Mouse (Mus musculus): Measurements from ENCODE around the gene Six2. TPM values are rescaled to one million over a fixed set of nuclear protein-coding genes. Genes with fewer than 3 reads are reported as not detected.

Gene Six2
- total RNA-seq, 2 experiments from 2014 or later = not detected

DNA sequence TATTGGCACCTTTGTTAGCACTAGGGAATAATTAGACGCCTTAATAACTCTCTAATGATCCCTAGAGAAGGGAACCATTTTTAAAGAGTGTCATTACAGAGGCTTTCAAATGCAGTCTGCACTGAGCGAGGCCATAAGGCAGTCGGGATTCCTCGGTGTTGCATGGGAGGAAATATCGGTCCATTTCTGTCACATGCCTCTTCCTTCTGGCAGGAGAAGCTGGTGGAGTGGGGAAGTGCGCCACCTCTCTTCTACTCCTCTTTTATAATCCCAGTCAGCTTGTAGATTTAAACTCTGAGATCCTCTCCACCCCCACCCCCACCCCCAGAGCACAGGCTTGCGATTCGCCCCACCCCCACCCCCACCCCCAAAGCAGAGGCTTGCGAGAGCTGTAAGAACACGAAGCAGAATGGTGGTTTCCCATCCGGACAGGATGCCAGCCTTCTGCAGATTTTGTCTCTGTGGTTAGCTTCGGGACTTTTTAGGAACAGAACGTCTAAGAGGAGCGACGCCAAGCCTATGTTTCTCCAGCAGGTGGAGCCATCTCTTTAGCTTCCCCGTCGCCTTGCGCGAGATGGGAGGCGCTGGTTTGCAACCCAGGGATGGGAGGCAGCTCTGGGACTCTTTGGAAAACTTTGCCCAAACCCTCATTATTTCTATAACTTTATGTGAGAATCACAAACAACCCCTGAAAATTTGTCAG is 23.3 kb downstream of the Six2 start:
- peak; percentile 54 to 66 for DNase-seq (ENCODE audit: low spot score in 2 of 2)

DNA sequence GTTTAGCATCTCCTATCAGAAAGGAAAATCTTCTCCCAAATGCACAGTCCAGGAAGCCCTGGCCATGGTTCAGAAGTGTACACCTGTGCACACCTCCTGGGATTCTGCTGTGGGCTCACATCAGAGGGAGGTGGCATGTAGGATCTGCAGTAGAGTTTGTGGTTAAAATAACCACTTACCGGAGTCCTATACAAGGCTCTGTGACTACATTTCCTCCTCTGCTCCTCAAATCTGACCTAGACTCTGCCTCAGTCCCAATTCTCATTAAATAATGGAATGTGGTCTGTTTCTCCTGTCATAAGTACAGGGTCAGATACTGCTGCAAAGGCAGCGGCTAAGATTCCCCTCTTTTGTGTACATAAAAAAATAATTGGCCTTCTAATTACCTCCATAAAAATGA is 23.9 kb downstream of the Six2 start:
- no peak for DNase-seq (ENCODE audit: low spot score in 2 of 2)

DNA sequence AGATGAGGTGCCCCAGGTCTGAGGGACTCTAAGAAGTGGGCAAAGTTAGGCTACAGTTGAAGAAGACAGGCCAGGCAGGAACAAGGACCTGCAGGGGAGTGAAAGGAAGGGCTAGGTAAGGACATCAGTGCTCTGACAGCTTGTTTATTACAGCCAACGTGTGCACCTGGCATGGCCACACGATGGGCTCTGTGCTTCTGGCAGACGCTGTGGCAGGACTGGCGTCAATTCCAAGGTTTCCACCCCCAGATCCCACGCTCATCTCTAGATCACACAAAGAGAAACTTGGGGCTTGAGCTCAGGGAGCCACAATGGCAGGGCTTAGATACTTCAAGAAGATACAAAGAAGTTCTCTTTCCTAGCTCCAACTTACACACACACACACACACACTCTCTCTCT is 26.6 kb downstream of the Six2 start:
- DNase-seq (ENCODE audit: low spot score in 2 of 2) = no peak

DNA sequence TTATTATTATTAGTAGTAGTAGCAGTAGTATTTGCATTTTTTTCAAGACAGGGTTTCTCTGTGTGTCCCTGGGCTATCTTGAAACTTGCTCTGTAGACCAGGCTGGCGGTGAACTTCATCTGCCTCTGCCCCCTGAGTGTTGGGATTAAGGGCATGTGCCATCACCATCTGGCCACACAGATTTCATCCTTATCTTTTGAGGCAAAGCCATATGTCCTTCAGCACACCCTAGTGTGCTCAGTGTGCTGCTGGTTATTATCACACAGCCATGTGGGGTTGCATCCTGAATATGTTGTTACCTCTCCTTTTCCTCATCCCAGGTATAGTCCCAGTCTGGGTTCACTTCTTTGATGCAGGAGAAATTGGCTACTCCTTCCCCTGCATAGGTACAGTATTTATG is 28.1 kb downstream of the Six2 start:
- DNase-seq (ENCODE audit: low spot score in 2 of 2) = no peak

DNA sequence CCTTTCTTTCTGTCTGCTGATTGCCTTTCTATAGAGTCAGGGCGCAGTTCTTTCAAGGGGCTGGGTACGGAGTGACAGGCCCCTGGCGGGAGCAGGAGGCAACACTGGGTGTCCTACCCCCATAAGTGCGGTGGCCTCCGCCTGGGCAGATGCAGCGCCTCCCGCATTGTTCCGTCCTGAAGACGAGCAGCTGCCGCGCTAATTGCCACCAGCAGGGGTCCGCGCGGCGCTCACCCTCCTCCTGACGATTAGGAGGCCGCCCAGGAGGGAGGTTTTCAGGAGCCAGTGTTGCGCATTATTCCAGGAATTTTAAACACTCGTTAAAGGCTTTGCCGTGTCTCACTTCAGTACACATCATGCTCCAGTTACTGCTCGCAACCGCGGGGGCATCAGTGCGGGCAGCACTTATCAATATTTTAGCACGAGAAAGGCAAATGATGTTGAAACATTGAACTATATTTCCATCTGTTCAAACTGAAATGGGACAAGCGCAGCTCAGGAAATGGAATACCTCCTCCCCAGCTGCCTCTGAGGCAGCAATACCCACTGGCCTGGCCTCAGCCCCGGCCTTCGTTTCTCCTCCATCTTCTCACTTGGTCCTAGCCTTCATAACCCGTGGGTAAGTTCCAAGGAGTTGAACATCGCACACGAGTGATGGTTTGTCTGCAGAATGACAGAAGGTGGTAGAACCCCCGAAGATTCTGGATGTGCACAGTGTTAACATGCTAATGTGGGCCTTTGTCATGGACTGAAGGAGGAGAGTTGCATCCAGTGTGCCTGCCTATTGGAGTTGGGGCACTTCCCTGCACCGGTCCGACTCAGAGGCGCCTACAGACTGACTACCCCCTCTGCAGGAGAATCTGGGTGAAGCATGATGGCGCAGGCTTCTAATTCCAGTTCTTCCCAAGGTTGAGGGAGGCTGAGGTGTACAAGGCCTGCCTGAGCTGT is 42.1 kb downstream of the Six2 start:
- DNase-seq (ENCODE audit: low spot score in 2 of 2) = peak; percentile 37 to 43

DNA sequence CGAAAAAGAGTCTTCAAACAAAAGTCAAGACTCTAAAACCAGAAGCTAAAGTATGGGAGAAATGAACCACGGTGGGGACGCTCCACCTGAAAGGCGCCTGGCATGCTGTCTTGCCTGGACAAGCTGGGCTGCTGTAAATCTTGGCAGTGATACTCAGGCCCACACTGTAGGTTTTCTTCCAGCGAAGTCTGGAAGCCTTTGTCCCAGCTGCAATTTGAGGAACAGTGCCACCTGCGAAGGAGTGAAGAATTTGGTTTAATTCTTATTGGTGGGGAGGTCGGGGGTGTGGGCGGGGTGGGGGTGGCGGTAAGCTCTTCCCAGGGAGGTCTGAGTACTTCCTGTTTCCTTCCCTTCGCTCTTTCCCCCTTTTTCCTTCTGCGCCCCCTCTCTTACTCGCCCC is 42.8 kb downstream of the Six2 start:
- DNase-seq (ENCODE audit: low spot score in 2 of 2) = no peak

DNA sequence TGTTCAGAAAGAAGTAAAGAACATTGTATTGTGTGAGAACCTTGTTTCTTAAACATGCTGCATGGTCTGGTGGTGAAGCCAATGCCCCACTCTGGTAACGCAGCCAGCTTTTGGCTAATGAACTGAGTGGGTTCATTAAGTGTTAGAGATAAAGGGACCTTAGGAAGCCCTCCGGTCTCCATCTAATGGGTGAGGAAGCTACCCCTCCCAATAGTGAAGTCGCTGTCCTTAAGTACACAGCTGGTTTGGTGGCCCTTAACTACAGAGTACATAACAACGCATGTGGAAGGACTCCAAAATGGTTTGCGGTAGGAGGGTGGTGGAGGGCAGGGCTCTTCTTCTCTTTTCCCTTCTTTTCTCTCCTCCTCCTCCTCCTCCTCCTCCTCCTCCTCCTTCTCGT is 50.2 kb downstream of the Six2 start:
- no peak for DNase-seq (ENCODE audit: low spot score in 2 of 2)

Other genes starting within 250 kb of the Six2 start
- not detected for gene Six3, start 74.7 kb downstream of the Six2 start, total RNA-seq (2021)

All from adrenal gland, adult 18-20 months (tissue).